Mouse (Mus musculus): Measurements from ENCODE around the gene Gm20479. TPM values are rescaled to one million over a fixed set of nuclear protein-coding genes. Genes with fewer than 3 reads are reported as not detected.

The Gm20479 gene
- total and polyA plus RNA-seq, 2 experiments from 2014 or later, result not detected

DNA sequence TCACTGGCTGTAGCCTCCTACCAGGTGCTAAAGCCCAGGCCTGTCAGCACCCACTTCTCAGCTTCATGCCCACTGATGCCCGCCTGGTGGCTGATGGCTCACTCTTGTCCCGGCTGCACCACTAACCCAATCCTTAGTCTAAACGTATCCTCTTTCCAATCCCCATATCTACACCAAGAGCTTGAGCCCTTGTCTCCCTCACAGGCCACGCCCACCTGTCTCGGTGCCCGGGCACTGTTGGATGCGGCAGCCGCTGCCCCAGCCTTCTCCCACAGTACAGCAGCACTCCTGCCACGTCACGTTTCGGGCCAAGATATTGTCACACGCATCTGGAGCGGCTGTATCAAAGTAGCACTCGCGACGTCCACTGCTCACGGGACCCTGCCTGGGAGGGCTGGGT lies 46.9 kb downstream of the Gm20479 start:
- Histone ChIP-seq H3K36me3 (ENCODE audit: insufficient read depth, low read length) (peaks cover 3% of the 10 kb centered on the region; the same call in 1 of the 2 replicates), H3K27ac (ENCODE audit: low read depth, low read length) (no peak overlapping the region), H3K27me3 (ENCODE audit: insufficient read depth, low read length) (0 out of 2 replicates have a peak, but pooled peaks cover 3% of the 10 kb centered on the region), H3K4me2 (ENCODE audit: low read depth, low read length, poor library complexity, severe bottlenecking) (peak overlapping the region; percentile 31; the same call in 1 of the 2 replicates), H3K9ac (replicated peaks; ENCODE audit: low read length, poor library complexity, severe bottlenecking) (no peak overlapping the region; the same call in 1 of the 2 replicates), H3K4me1 (ENCODE audit: insufficient read depth, low read length) (no peaks in the 10 kb centered on the region), H3K9me3 (ENCODE audit: low read length) (no peaks in the 10 kb centered on the region), H3K4me3 (ENCODE audit: low read depth, low read length) (0 out of 2 replicates have a peak overlapping the region, but pooled peaks have one; percentile 2)
- WGBS, result 9% methylated on average over 17 of the region's 17 CpGs
- TF ChIP-seq CTCF (IDR thresholded peaks at IDR 0.05), result no peak
- DNase-seq (ENCODE audit: low spot score) (peak; percentile 69), ATAC-seq (ENCODE audit: low FRiP score) (peak; percentile 18)

GRCm38 (mm10) chr7:27309832-27310231 lies 47.4 kb downstream of the Gm20479 start:
- Histone ChIP-seq H3K4me2 (ENCODE audit: low read depth, low read length, poor library complexity, severe bottlenecking) (no peak overlapping the region), H3K9me3 (ENCODE audit: low read length) (no peaks in the 10 kb centered on the region), H3K36me3 (ENCODE audit: insufficient read depth, low read length) (peaks cover 3% of the 10 kb centered on the region; the same call in 1 of the 2 replicates), H3K27ac (ENCODE audit: low read depth, low read length) (no peak overlapping the region), H3K4me3 (ENCODE audit: low read depth, low read length) (no peak overlapping the region), H3K4me1 (ENCODE audit: insufficient read depth, low read length) (no peaks in the 10 kb centered on the region), H3K27me3 (ENCODE audit: insufficient read depth, low read length) (0 out of 2 replicates have a peak, but pooled peaks cover 3% of the 10 kb centered on the region), H3K9ac (replicated peaks; ENCODE audit: low read length, poor library complexity, severe bottlenecking) (no peak overlapping the region; the same call in 1 of the 2 replicates)
- no peak for ATAC-seq (ENCODE audit: low FRiP score)
- no peak for DNase-seq (ENCODE audit: low spot score)
- WGBS, result 76% methylated on average over 3 of the region's 3 CpGs
- no peak for TF ChIP-seq CTCF (IDR thresholded peaks at IDR 0.05)

- no peak overlapping the region for H3K9ac ChIP-seq (replicated peaks; ENCODE audit: low read length, poor library complexity, severe bottlenecking)
- 0 out of 2 replicates have a peak overlapping the region, but pooled peaks have one; percentile 6 for H3K4me3 ChIP-seq (ENCODE audit: low read depth, low read length)
- peak overlapping the region; percentile 44 for H3K4me2 ChIP-seq (ENCODE audit: low read depth, low read length, poor library complexity, severe bottlenecking)
- ATAC-seq (ENCODE audit: low FRiP score) (no peak), DNase-seq (ENCODE audit: low spot score) (no peak)
- H3K27ac ChIP-seq (ENCODE audit: low read depth, low read length), result no peak overlapping the region
- 19% methylated on average over 28 of the region's 28 CpGs for WGBS
- TF ChIP-seq CTCF (IDR thresholded peaks at IDR 0.05), result no peak
- 0 out of 2 replicates have a peak, but pooled peaks cover 3% of the 10 kb centered on the region for H3K27me3 ChIP-seq (ENCODE audit: insufficient read depth, low read length)
- peaks cover 3% of the 10 kb centered on the region; the same call in 1 of the 2 replicates for H3K36me3 ChIP-seq (ENCODE audit: insufficient read depth, low read length)
- H3K4me1 ChIP-seq (ENCODE audit: insufficient read depth, low read length), result no peaks in the 10 kb centered on the region
- H3K9me3 ChIP-seq (ENCODE audit: low read length), result no peaks in the 10 kb centered on the region
Measured at GRCm38 (mm10) chr7:27308821-27309549, 48.2 kb downstream of the Gm20479 start.

DNA sequence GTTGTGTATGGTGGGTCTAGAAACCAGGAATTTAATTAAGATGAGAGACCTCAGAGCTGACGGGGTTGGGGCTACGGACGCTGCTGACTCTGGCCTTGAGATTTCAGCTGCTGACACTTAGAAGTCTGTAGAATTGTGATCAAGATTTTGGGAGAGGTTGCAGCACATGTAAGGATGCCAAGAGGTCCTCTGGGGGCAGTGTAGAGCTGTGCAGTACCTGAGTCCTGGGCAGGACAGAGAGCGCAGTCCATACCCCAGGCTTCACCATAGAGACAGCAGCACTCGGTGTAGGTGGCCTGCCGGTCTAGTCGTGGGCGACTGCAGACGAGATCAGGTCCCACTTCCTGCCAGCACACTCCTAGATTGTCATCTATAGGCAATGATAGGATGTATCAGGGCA lies 49.7 kb downstream of the Gm20479 start:
- WGBS, result 58% methylated on average over 9 of the region's 9 CpGs
- peak; percentile 56 for TF ChIP-seq CTCF (IDR thresholded peaks at IDR 0.05)
- Histone ChIP-seq H3K27ac (ENCODE audit: low read depth, low read length) (no peak overlapping the region), H3K4me3 (ENCODE audit: low read depth, low read length) (no peak overlapping the region), H3K4me1 (ENCODE audit: insufficient read depth, low read length) (no peaks in the 10 kb centered on the region), H3K9me3 (ENCODE audit: low read length) (no peaks in the 10 kb centered on the region), H3K4me2 (ENCODE audit: low read depth, low read length, poor library complexity, severe bottlenecking) (no peak overlapping the region), H3K9ac (replicated peaks; ENCODE audit: low read length, poor library complexity, severe bottlenecking) (no peak overlapping the region), H3K27me3 (ENCODE audit: insufficient read depth, low read length) (0 out of 2 replicates have a peak, but pooled peaks cover 3% of the 10 kb centered on the region), H3K36me3 (ENCODE audit: insufficient read depth, low read length) (0 out of 2 replicates have a peak, but pooled peaks cover 3% of the 10 kb centered on the region)
- ATAC-seq (ENCODE audit: low FRiP score) (no peak), DNase-seq (ENCODE audit: low spot score) (no peak)

DNA sequence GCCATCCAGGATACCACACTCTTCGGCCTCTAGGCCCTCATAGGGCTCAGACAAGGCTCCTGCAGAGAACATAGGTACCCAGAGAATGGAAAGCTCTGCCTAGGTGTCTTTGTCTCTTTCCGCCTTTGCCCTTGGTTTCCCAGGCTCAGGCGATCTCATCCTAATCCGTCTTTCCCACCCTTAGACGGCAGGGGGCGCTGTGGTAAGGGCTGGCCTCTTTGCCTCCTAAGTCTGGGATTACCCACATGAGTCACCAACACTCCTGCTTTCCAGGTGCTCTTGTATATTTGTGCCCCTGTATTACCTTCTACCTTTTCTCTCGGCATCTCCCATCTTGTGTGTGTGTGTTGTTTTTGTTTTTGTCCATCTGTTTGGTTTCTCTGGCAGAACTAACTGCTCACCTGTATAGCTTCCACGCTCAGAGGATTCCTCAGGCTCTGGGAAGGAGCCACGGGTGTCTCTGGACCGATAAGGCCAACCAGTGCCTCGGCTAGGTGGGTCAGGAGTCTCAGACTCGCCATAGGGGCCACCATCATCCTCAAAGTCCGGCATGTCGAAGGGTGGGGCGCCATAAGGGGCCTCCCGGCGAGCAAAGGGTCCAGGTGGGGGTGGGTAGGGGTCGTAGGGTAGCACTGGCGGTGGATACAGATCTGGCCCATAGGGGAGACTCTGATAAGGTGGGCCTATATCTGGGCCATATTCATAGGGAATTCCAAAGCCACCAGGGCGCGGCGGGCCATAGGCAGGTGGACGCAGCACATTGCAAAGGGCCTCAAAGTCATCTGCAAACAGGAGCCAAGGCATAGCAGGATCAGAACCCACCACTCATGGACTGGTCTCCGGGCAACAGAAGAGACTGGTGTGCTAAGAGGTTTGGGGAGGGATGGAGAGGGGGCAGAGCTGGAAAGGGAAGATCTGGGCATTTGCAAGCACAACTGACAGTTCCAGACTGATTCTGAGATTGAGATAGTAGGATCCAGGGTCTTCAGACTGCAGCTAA lies 50.8 kb downstream of the Gm20479 start:
- Histone ChIP-seq H3K27ac (ENCODE audit: low read depth, low read length) (no peak overlapping the region), H3K9ac (replicated peaks; ENCODE audit: low read length, poor library complexity, severe bottlenecking) (no peak overlapping the region), H3K4me2 (ENCODE audit: low read depth, low read length, poor library complexity, severe bottlenecking) (no peak overlapping the region), H3K9me3 (ENCODE audit: low read length) (no peaks in the 10 kb centered on the region), H3K4me1 (ENCODE audit: insufficient read depth, low read length) (no peaks in the 10 kb centered on the region), H3K36me3 (ENCODE audit: insufficient read depth, low read length) (0 out of 2 replicates have a peak, but pooled peaks cover 3% of the 10 kb centered on the region), H3K4me3 (ENCODE audit: low read depth, low read length) (no peak overlapping the region), H3K27me3 (ENCODE audit: insufficient read depth, low read length) (0 out of 2 replicates have a peak, but pooled peaks cover 3% of the 10 kb centered on the region)
- 77% methylated on average over 24 of the region's 24 CpGs for WGBS
- peak; percentile 63 for TF ChIP-seq CTCF (IDR thresholded peaks at IDR 0.05)
- DNase-seq (ENCODE audit: low spot score), result no peak
- no peak for ATAC-seq (ENCODE audit: low FRiP score)

Data from midbrain, postnatal 0 days (tissue).